Mouse (Mus musculus): Measurements from ENCODE around the gene Ston1. TPM values are rescaled to one million over a fixed set of nuclear protein-coding genes. Genes with fewer than 3 reads are reported as not detected.

Gene Ston1
- polyA plus RNA-seq, 1 experiment from 2014 or later, result 10.4 TPM

- no peak for ATAC-seq (ENCODE audit: insufficient number of reproducible peaks, insufficient read depth, low FRiP score, low read depth)
- H3K9ac ChIP-seq (replicated peaks; ENCODE audit: low read depth, low read length), result no peak overlapping the region
- H3K9me3 ChIP-seq (ENCODE audit: control insufficient read depth, low read depth, low read length), result no peaks in the 10 kb centered on the region
- WGBS, result 20% methylated on average over 21 of the region's 21 CpGs
- H3K4me2 ChIP-seq (replicated peaks; ENCODE audit: low read depth, low read length), result no peak overlapping the region
- H3K4me1 ChIP-seq (ENCODE audit: control insufficient read depth, insufficient read depth, low read length), result 0 out of 2 replicates have a peak, but pooled peaks cover 2% of the 10 kb centered on the region
- H3K4me3 ChIP-seq (ENCODE audit: low read depth, low read length), result no peak overlapping the region
- no peaks in the 10 kb centered on the region for H3K36me3 ChIP-seq (ENCODE audit: control insufficient read depth, insufficient read depth, low read length)
- no peak overlapping the region for H3K27ac ChIP-seq (ENCODE audit: low read length)
- no peaks in the 10 kb centered on the region for H3K27me3 ChIP-seq (ENCODE audit: control insufficient read depth, insufficient read depth, low read length)
Measured at GRCm38 (mm10) chr17:88652702-88653374, 55.4 kb downstream of the Ston1 start.

- Histone ChIP-seq H3K27ac (ENCODE audit: low read length) (no peak overlapping the region), H3K36me3 (ENCODE audit: control insufficient read depth, insufficient read depth, low read length) (no peaks in the 10 kb centered on the region), H3K4me3 (ENCODE audit: low read depth, low read length) (no peak overlapping the region), H3K4me2 (replicated peaks; ENCODE audit: low read depth, low read length) (no peak overlapping the region), H3K4me1 (ENCODE audit: control insufficient read depth, insufficient read depth, low read length) (0 out of 2 replicates have a peak, but pooled peaks cover 2% of the 10 kb centered on the region), H3K9me3 (ENCODE audit: control insufficient read depth, low read depth, low read length) (no peaks in the 10 kb centered on the region), H3K9ac (replicated peaks; ENCODE audit: low read depth, low read length) (no peak overlapping the region), H3K27me3 (ENCODE audit: control insufficient read depth, insufficient read depth, low read length) (no peaks in the 10 kb centered on the region)
- WGBS, result 79% methylated on average over 4 of the region's 4 CpGs
- ATAC-seq (ENCODE audit: insufficient number of reproducible peaks, insufficient read depth, low FRiP score, low read depth), result no peak
Measured at GRCm38 (mm10) chr17:88653375-88653769, 55.9 kb downstream of the Ston1 start.

GRCm38 (mm10) chr17:88658510-88658909 lies 61.0 kb downstream of the Ston1 start:
- WGBS, result 80% methylated on average over 6 of the region's 6 CpGs
- H3K4me3 ChIP-seq (ENCODE audit: low read depth, low read length), result no peak overlapping the region
- H3K9me3 ChIP-seq (ENCODE audit: control insufficient read depth, low read depth, low read length), result no peaks in the 10 kb centered on the region
- no peak overlapping the region for H3K9ac ChIP-seq (replicated peaks; ENCODE audit: low read depth, low read length)
- no peak for ATAC-seq (ENCODE audit: insufficient number of reproducible peaks, insufficient read depth, low FRiP score, low read depth)
- no peaks in the 10 kb centered on the region for H3K36me3 ChIP-seq (ENCODE audit: control insufficient read depth, insufficient read depth, low read length)
- H3K4me2 ChIP-seq (replicated peaks; ENCODE audit: low read depth, low read length), result no peak overlapping the region
- no peaks in the 10 kb centered on the region for H3K4me1 ChIP-seq (ENCODE audit: control insufficient read depth, insufficient read depth, low read length)
- H3K27ac ChIP-seq (ENCODE audit: low read length), result no peak overlapping the region
- H3K27me3 ChIP-seq (ENCODE audit: control insufficient read depth, insufficient read depth, low read length), result no peaks in the 10 kb centered on the region

- H3K9me3 ChIP-seq (ENCODE audit: control insufficient read depth, low read depth, low read length), result no peaks in the 10 kb centered on the region
- no peaks in the 10 kb centered on the region for H3K4me1 ChIP-seq (ENCODE audit: control insufficient read depth, insufficient read depth, low read length)
- 71% methylated on average over 2 of the region's 2 CpGs for WGBS
- no peaks in the 10 kb centered on the region for H3K27me3 ChIP-seq (ENCODE audit: control insufficient read depth, insufficient read depth, low read length)
- no peak overlapping the region for H3K27ac ChIP-seq (ENCODE audit: low read length)
- no peak overlapping the region for H3K4me3 ChIP-seq (ENCODE audit: low read depth, low read length)
- no peak overlapping the region for H3K9ac ChIP-seq (replicated peaks; ENCODE audit: low read depth, low read length)
- no peak for ATAC-seq (ENCODE audit: insufficient number of reproducible peaks, insufficient read depth, low FRiP score, low read depth)
- no peaks in the 10 kb centered on the region for H3K36me3 ChIP-seq (ENCODE audit: control insufficient read depth, insufficient read depth, low read length)
- H3K4me2 ChIP-seq (replicated peaks; ENCODE audit: low read depth, low read length), result no peak overlapping the region
Measured at GRCm38 (mm10) chr17:88666076-88666475, 68.6 kb downstream of the Ston1 start.

GRCm38 (mm10) chr17:88668452-88668851 lies 71.0 kb downstream of the Ston1 start, which contains the start of gene Gtf2a1l:
Gene Gtf2a1l, plus strand, starts transcription at chr17:88668660.
- WGBS, result 22% methylated on average over 21 of the region's 21 CpGs
- Histone ChIP-seq H3K4me2 (replicated peaks; ENCODE audit: low read depth, low read length) (peak within 1 kb of the TSS; percentile 22), H3K4me1 (ENCODE audit: control insufficient read depth, insufficient read depth, low read length) (no peaks in the 10 kb centered on the region), H3K9me3 (ENCODE audit: control insufficient read depth, low read depth, low read length) (no peaks in the 10 kb centered on the region), H3K27me3 (ENCODE audit: control insufficient read depth, insufficient read depth, low read length) (no peaks in the 10 kb centered on the region), H3K9ac (replicated peaks; ENCODE audit: low read depth, low read length) (no peak within 1 kb of the TSS), H3K36me3 (ENCODE audit: control insufficient read depth, insufficient read depth, low read length) (no peaks in the 10 kb centered on the region), H3K4me3 (ENCODE audit: low read depth, low read length) (0 out of 2 replicates have a peak within 1 kb of the TSS, but pooled peaks have one; percentile 1), H3K27ac (ENCODE audit: low read length) (no peak within 1 kb of the TSS)
- 0 out of 2 replicates have a peak, but pooled peaks have one; percentile 53 for ATAC-seq (ENCODE audit: insufficient number of reproducible peaks, insufficient read depth, low FRiP score, low read depth)

- Histone ChIP-seq H3K27me3 (ENCODE audit: control insufficient read depth, insufficient read depth, low read length) (no peaks in the 10 kb centered on the region), H3K9me3 (ENCODE audit: control insufficient read depth, low read depth, low read length) (no peaks in the 10 kb centered on the region), H3K4me3 (ENCODE audit: low read depth, low read length) (no peak overlapping the region), H3K27ac (ENCODE audit: low read length) (no peak overlapping the region), H3K4me2 (replicated peaks; ENCODE audit: low read depth, low read length) (no peak overlapping the region), H3K4me1 (ENCODE audit: control insufficient read depth, insufficient read depth, low read length) (no peaks in the 10 kb centered on the region), H3K36me3 (ENCODE audit: control insufficient read depth, insufficient read depth, low read length) (no peaks in the 10 kb centered on the region), H3K9ac (replicated peaks; ENCODE audit: low read depth, low read length) (no peak overlapping the region)
- WGBS, result 68% methylated on average over 2 of the region's 2 CpGs
- no peak for ATAC-seq (ENCODE audit: insufficient number of reproducible peaks, insufficient read depth, low FRiP score, low read depth)
Measured at GRCm38 (mm10) chr17:88669921-88670320, 72.4 kb downstream of the Ston1 start.

- WGBS, result 36% methylated on average over 4 of the region's 4 CpGs
- H3K9me3 ChIP-seq (ENCODE audit: control insufficient read depth, low read depth, low read length), result no peaks in the 10 kb centered on the region
- no peaks in the 10 kb centered on the region for H3K36me3 ChIP-seq (ENCODE audit: control insufficient read depth, insufficient read depth, low read length)
- no peak overlapping the region for H3K27ac ChIP-seq (ENCODE audit: low read length)
- no peak overlapping the region for H3K9ac ChIP-seq (replicated peaks; ENCODE audit: low read depth, low read length)
- no peak overlapping the region for H3K4me3 ChIP-seq (ENCODE audit: low read depth, low read length)
- H3K27me3 ChIP-seq (ENCODE audit: control insufficient read depth, insufficient read depth, low read length), result no peaks in the 10 kb centered on the region
- H3K4me1 ChIP-seq (ENCODE audit: control insufficient read depth, insufficient read depth, low read length), result no peaks in the 10 kb centered on the region
- no peak for ATAC-seq (ENCODE audit: insufficient number of reproducible peaks, insufficient read depth, low FRiP score, low read depth)
- H3K4me2 ChIP-seq (replicated peaks; ENCODE audit: low read depth, low read length), result no peak overlapping the region
Measured at GRCm38 (mm10) chr17:88670800-88671199, 73.3 kb downstream of the Ston1 start.

- Histone ChIP-seq H3K4me1 (ENCODE audit: control insufficient read depth, insufficient read depth, low read length) (no peaks in the 10 kb centered on the region), H3K9me3 (ENCODE audit: control insufficient read depth, low read depth, low read length) (no peaks in the 10 kb centered on the region), H3K36me3 (ENCODE audit: control insufficient read depth, insufficient read depth, low read length) (no peaks in the 10 kb centered on the region), H3K27me3 (ENCODE audit: control insufficient read depth, insufficient read depth, low read length) (no peaks in the 10 kb centered on the region), H3K4me3 (ENCODE audit: low read depth, low read length) (no peak overlapping the region), H3K27ac (ENCODE audit: low read length) (no peak overlapping the region), H3K9ac (replicated peaks; ENCODE audit: low read depth, low read length) (no peak overlapping the region), H3K4me2 (replicated peaks; ENCODE audit: low read depth, low read length) (no peak overlapping the region)
- WGBS, result 91% methylated on average over 23 of the region's 23 CpGs
- ATAC-seq (ENCODE audit: insufficient number of reproducible peaks, insufficient read depth, low FRiP score, low read depth), result no peak
Measured at GRCm38 (mm10) chr17:88675310-88676309, 78.1 kb downstream of the Ston1 start.

All from stomach, embryonic 14.5 days (tissue).